Mouse (Mus musculus) cerebellum, adult 2 months (tissue): ENCODE measurements at regions not wholly inside any gene's neighbourhood (a gene's known extent, or its start where the extent isn't known, plus 50 kb on each side); places are given as distances from the start of the nearest gene placed in this dataset.

Experiments
- DNase-seq, 2 experiments: peaks; one replicate each; pipeline ENCODE4 v3.0.0; 2021
- H3K27ac ChIP-seq: fragments of 200-500 bp; 2 replicates; pipeline ENCODE4 v1.5.1; 2012; ENCODE audit warnings: low read length, control low read depth, inconsistent platforms; ENCODE audit not compliant: insufficient read depth
- H3K27me3 ChIP-seq: fragments of 200-500 bp; 2 replicates; pipeline ENCODE4 v1.6.1; 2012; ENCODE audit warnings: inconsistent platforms, mild to moderate bottlenecking, low read length, moderate library complexity; ENCODE audit not compliant: control insufficient read depth, insufficient read depth
- H3K4me1 ChIP-seq: fragments of 200-500 bp; 2 replicates; pipeline ENCODE4 v1.6.1; 2011; ENCODE audit warnings: low read length; ENCODE audit not compliant: control insufficient read depth, insufficient read depth
- H3K4me3 ChIP-seq: fragments of 200-500 bp; replicated peaks from 2 replicates; pipeline ENCODE3; 2011; ENCODE audit warnings: mild to moderate bottlenecking, low read depth, low read length, control low read depth; ENCODE audit not compliant: insufficient read depth
- CTCF ChIP-seq: fragments of 200-500 bp; IDR thresholded peaks from 2 replicates; pipeline ENCODE4 v1.5.1; 2011; ENCODE audit warnings: low read depth, mild to moderate bottlenecking, control low read depth, low read length, moderate library complexity, borderline replicate concordance; ENCODE audit not compliant: insufficient read depth
- POLR2A ChIP-seq: fragments of 200-500 bp; IDR thresholded peaks from 2 replicates; pipeline ENCODE4 v1.6.1; 2011; ENCODE audit warnings: low read length, control low read depth, borderline replicate concordance; ENCODE audit not compliant: insufficient read depth
- WGBS: fragments of 180-500 bp; shearing (Covaris S2); methylation state at CpG from one replicate; pipeline ENCODE4 v1.1.7; 2018; 5-methylcytosine and 5-hydroxymethylcytosine counted together

DNA sequence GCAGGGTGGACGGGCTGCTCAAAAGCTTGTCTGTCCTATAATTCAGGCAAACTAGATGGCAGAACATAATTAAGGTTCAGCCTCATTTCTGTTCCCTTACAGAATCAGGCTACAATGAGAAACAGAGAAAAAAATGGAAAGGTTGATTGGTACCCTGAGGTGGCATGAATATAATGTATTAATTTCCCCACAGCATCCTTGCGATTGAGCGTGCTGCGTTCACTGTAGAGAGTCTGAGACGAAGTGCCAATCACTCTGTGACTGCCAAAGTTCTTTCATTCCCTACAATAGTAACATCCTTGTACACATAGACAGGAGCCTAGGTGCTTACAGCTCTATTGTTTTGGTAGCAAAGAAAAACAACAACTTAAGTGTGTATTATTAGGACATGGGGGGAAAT is 836.5 kb downstream of the Sorcs1 start:
- Histone ChIP-seq H3K27me3 (no peaks in the 10 kb centered on the region), H3K27ac (no peak overlapping the region), H3K4me3 (no peak overlapping the region), H3K4me1 (no peaks in the 10 kb centered on the region)
- no peak for DNase-seq
- TF ChIP-seq POLR2A (no peak), CTCF (no peak)
- 51% methylated on average over 5 of the region's 5 CpGs for WGBS

DNA sequence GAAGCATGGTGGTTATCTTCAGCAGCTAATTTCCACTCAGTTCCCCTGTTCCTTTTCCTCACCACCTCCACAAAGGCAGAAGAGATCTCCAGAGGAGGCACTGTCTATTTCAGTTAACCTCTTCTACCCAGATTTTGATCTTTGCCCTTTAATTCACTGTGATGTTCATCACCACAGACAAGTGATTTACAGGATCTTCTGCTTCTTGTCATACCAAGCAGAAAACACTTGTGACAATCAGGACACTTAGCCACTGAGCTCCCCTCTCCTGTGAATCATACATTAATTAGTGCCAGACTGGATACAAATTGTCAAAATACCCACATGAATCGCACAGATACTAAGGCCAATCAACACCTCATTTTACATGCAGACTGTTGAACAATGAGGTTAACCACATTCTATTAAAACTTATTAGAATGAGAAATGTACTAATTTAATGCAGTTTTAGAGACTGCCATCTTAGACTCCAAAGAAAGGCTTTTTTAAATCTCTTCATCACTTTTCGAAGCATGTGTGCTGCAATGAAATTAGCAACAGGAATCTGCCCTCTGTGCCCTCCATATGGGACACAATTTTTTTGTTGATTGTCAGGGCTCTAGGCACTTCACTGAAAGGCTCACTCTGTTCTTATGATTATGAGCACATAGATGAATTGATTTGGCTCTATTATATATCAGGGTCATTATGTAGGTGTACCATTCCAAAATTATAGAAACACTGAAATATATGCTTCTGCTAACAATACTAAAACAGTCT is 839.1 kb downstream of the Sorcs1 start:
- H3K4me1 ChIP-seq = no peaks in the 10 kb centered on the region
- WGBS = 51% methylated on average over 2 of the region's 2 CpGs
- TF ChIP-seq CTCF = no peak
- no peak for TF ChIP-seq POLR2A
- no peaks in the 10 kb centered on the region for H3K27me3 ChIP-seq
- H3K4me3 ChIP-seq = no peak overlapping the region
- H3K27ac ChIP-seq = no peak overlapping the region
- no peak for DNase-seq

DNA sequence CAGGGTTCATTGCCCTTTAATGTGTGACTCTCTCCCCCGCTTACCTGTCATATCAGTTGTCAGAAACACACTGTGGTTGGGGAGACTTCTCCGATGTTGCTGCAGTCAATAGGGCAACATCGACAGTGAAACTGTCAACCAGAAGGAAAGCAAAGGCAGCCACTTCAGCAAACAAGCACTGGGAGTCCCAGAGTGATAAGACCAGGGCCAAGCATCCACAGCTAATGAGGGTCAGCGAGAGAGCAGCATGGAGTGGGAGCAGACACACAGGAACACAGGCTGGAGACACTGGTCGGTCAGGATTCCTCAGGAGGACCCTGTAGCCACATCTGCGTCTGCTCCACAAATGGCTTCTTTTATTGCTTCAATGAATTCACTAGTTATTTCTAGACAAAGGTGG is 847.5 kb downstream of the Sorcs1 start:
- H3K4me1 ChIP-seq = no peaks in the 10 kb centered on the region
- H3K27me3 ChIP-seq = no peaks in the 10 kb centered on the region
- H3K4me3 ChIP-seq = no peak overlapping the region
- WGBS = 60% methylated on average over 6 of the region's 6 CpGs
- H3K27ac ChIP-seq = no peak overlapping the region
- TF ChIP-seq POLR2A = no peak
- TF ChIP-seq CTCF = no peak
- no peak for DNase-seq

DNA sequence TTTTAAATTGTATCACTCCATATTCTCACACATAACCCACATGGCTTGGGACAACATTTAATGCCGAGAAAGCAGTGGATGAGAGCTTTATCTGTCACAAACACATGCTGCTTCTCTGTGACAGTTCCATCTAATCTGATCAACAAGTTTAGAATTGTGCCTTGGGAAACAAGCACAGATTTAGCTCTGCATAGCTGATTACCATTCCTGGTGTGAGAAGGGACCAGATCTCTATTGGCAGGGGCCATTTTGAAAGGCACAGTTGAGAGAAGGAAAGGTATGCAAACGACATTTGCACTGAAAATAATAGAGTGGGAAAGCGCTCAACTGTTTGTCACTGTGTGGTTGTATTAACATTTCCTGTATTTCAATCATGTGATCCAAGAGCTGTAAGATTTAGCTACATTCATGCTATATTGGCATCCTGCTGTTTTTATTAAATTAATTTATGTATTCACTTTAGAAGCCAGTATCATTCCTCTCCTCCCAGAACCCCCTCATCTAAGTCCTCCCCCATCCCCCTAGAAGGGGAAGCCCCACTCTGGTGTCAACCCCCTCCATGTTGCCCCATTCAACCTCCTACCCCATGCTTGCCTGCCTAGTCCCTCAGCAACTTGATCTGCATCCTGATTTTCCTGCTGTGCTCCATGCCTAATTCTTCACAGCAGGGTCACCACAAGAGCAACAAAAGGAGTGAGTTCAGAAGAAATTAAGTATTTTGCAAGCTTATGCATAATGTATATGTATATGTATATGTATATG is 872.6 kb downstream of the Sorcs1 start:
- 22% methylated on average over 3 of the region's 3 CpGs for WGBS
- no peak overlapping the region for H3K27ac ChIP-seq
- no peak for DNase-seq

More for the DNA sequence above, 872.6 kb downstream of the Sorcs1 start:
- H3K4me1 ChIP-seq = no peaks in the 10 kb centered on the region
- TF ChIP-seq POLR2A (no peak), CTCF (no peak)
- no peaks in the 10 kb centered on the region for H3K27me3 ChIP-seq
- no peak overlapping the region for H3K4me3 ChIP-seq
